Mouse (Mus musculus) neutrophil, adult 5-6 weeks (primary cell): ENCODE measurements around the gene Agfg1. TPM values are rescaled to one million over a fixed set of nuclear protein-coding genes. Genes with fewer than 3 reads are reported as not detected.
A peak's percentile ranks its signal among the peaks of the same experiment; 100 is the strongest.

Experiments used
- ATAC-seq: fragments of 151-379, 151-347 bp; 2 replicates; pipeline ENCODE4 v1.8.0; 2017; ENCODE audit warnings: mild to moderate bottlenecking, moderate TSS enrichment; ENCODE audit not compliant: insufficient number of reproducible peaks, poor library complexity, low FRiP score, severe bottlenecking; ENCODE audit errors: extremely low read depth
- total RNA-seq: library from RNA; stranded (forward); fragments of 200-1000 nt; gene quantifications from 2 replicates; pipeline ENCODE4 v1.2.3, GENCODE M21; 2017

Agfg1 gene
- total RNA-seq, 1 experiment from 2014 or later, result 59.5 TPM

DNA sequence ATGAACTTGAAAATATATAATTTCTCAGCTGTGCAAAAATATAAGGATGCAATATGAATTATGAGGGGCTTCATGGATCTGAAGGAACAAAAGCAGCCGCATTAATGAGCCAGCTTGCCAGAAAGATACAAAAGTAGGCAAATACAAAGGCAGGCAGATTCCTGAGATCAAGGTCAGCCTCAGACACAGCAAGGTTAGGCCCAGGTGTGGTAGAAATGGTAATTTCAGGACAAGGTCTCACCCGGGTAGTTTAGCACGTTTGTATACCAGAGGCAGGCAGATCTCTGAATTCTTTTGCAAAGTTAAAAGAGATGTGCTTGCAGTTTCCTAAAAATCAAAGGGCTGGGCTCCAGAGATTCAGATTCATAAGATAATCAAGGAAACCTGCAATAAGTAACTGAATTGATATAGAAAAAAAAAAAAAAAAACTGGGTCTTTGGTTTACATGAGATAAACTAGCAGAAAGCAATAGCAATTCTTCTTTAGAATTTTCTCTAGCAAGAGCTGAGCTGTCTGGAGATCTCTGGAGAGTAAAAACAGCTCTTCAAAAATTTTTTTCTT, 18.6 kb upstream of the Agfg1 start:
- no peak for ATAC-seq

DNA sequence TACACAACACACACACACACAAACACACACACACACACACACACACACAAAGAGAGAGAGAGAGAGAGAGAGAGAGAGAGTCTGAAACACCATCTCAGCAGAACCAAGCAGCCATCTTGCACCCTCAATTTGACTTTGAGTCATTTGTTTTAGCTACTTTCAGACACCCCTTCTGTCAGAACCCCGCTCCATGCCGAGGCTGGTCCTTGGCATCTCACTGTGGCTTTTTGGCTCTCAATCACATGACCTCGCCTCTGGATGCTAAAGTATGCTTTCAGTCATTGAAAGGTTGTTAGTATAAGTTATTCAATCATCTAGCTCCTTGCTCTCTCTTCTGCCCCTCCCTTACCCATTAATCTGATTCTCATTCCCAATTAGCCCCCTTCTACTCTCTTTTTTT, 17.4 kb upstream of the Agfg1 start:
- no peak for ATAC-seq

DNA sequence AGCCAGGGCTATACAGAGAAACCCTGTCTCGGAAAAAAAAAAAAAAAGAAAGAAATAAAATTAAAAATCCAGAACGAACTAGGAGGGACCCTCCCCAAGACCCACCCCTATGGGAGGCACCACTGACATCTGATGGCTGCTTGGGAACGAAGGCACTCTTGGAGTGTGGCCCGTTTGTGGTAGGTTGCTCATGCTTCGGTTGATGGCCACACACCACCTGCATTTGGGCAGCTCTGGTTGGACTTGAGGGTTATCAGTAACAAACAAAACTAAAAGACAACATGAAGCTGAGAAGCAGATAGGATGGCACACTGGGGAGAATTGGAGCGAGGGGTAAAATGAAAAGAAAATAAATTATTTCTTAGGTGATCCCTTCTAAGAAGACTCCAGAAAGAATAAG, 15.1 kb upstream of the Agfg1 start:
- no peak for ATAC-seq

DNA sequence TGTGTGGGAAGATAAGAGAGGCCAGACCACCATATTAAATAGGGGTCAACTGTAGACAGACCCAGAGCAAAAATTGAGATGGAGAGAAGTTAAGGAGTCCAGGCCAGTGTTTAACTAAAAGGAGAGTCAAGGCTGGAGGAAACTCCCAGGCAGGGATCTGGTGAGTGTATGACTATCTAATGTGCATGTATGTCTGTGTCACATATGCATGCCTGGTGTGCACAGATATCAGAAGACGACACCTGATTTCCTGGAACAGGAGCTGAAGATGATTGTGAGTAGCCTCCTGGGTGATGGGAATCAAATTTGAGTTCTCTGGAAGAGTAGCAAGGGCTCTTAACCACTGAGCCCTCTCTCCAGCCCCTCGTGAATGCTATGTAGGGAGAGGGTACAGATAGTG, 14.0 kb upstream of the Agfg1 start:
- ATAC-seq, result no peak

DNA sequence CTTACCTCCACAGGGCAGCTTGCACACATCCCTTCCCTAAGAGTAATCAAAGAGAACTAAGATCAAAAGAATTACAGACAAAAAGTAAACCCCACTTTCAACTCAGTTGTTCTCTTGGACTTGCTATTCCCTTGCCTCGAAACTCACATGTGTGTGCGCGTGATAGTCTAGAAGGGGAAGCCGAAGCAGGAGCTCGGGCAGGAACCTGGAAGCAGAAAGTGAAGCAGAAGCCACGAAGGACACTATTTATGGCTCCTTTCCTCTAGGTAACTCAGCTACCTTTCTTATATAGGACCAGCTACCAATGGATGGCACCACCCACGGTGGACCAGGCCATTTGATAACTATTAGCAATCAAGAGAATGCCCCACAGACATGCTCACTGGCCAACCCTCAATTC, 13.5 kb upstream of the Agfg1 start:
- ATAC-seq, result no peak

DNA sequence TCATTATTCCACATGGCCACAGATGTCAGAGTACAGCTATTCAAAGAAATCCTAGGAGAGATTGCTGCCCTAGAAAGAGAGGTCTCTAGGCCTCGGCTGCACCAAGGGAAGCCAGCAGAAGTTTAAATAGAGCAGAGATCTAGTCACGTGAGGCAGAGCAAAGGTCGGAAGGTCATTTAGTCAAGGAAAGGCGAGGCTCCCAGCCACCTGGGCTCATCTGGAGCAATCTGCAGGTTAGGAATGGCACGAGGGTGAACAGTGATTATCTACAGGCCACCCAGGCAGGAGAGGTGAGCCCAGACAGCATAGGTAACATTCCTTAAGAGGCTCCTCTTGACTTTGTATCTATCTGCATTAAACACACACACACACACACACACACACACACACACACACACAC, 12.4 kb upstream of the Agfg1 start:
- ATAC-seq, result no peak

DNA sequence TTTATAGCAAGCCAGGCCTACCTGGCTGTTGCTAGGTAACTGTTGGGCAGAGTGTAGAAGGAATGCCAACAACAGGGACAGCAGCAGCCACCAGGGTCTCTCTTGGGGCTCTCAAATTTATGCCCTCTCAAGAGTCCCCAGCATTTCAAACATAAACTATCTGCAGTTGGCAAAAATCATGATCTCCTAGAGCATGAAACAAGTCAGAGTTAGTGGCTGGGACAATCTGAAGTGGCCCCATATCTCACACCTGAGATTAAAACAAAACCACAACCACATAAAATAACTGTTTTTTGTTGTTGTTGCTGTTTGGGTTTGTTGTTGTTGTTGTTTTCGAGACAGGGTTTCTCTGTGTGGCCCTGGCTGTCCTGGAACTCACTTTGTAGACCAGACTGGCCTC, 8.5 kb upstream of the Agfg1 start:
- ATAC-seq, result no peak

DNA sequence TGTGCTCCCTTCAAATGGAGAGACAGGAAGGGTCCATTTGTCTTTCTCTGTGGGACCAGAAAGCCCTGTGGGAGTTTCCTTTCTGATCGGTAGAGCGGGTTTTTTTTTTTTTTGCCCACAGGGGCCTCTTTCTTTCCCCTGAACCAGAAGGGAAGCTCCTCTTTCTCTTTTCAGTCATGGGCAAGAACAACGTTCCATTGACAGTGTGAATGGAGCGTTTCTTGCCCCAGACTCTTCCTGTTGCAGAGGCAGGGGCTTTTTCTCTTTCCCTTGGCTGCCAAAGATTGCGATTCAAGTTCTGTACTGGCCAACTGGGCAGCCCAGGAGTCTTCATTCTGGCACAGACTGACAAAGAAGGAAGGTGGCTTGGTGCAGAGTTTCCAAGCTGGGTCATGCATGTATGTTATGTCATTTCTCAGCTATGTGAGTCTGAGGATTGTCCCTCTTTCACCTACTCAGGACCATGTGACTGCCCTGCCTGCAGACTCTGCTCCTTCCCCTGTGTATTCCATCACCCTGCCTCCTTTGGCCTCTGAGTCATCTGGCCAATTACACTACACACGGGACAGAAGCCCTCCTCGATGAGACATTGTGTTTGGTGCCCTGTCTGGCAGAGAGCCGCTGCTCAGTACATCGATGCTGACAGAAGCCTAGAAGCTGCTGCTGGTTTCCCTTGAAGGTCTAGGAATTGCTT, 7.6 kb upstream of the Agfg1 start:
- ATAC-seq, result no peak

DNA sequence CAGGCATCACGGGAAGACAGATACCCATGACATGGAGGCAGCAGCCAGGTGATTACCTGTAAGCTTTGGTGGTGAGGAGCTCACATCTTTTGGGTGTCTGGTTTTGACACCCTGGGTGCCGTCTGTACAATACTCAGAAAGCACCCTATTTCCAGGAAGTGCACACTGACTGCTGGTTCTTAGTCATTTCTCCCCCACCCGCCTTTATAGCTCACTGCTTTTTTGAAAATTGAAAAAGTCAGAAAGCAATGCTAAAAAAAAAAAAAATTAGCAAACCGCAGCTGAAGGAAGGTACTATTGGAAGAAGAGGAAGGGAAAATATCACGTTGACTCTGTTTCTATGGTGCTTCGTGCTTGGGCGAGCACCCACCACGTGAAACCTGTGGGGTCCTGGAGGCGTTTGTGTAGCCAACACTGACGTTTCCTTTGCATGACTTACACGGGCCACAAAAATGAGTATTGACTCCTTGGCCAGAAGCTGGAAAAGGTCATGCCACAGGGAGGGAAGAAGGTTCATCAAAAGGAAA, 6.7 kb upstream of the Agfg1 start:
- ATAC-seq, result peak; percentile 59

DNA sequence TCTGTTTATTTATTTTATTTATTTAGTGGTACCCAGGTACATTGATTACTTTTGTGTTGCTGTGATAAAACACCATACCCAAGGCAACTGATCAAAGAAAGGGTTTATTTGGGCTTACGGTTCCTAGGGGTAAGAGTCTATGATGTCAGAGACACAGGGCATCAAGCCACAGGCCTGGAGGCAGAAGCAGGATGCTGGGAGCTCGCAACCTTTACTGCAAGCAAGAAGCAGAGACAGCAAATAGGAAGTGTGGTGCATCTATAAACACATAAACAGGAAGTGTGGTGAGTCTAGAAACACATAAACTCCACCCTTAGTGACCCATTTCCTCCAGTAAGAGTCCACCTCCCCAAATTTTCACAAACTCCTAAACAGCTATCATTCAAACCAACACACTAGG, 5.8 kb upstream of the Agfg1 start:
- ATAC-seq, result no peak

DNA sequence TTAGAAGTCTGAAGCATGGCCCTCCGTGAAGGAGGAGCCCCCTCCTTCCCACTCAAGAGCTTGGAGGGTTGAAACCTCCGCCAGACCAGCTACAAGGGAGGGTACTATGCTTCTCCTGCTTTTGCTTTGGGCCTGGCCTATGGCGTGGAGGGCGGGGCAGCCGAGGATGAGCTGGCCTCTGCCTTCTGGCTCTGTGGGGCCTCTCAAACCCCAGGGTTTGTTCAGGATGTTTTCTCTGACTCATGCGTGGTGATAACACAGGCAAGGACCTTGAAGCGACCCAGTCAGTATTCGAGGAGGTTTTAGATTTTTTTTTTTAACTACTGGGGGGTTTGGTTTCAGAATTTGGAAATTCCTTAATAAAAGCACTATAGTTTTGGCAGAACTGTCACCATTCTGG, 4.7 kb upstream of the Agfg1 start:
- ATAC-seq, result no peak

DNA sequence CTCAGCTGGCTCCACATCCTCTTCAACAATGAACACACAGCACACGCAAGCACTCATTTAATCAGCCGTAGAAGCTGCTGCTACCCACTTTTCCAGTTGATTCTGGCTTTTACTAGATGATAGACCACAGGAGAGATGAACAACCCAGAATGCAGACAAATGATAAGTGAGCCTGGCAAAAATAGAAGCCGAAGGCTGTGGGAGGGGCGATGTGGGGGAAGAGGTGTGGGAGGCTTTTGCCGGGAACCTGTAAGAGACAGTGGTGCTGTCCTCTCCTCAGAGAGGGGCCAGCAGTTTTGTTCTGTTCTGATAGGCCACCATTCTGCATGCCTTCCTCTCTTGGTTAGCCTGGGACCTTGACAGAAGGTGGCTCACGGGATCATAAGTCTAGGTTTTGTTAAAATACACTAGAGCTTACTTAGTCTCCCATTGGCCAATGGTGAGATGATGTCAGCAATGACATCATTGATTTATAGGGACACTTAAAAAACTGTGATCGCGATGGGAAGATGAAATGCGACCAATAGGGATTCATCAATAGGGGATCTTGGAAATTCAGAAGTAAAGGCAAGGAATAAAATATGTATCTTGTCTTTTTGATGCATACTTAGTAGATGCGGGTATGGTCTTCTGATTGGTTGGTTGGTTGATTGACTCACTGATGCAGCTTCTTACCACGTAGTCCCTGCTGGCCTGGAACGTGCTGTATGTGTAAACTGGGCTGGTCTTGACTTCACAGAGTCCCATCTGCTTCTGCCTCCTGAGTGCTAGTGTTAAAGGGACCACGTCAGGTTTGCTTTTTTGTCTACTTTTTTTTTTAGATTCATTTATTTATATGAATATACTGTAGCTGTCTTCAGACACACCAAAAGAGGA, 2.7 kb upstream of the Agfg1 start:
- ATAC-seq, result no peak

DNA sequence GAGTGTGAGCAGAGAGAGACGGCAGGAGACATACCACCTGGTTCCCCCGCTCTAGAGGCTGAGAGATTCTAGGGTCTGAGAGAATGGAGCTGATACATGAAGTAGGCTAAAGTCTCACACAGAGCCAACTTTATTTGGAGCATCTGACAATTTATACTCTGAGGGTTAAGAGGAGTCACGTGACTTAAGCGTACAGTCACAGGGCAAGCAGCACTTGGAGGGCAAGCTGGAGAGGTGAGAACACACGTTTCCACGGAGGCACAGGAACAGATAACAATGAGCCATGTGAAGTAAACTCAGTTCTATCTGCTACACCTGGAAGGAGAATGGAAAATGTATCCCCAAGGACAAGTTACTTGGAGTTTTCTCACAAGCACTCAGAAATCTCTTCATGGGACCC, 1.7 kb upstream of the Agfg1 start:
- ATAC-seq, result no peak

DNA sequence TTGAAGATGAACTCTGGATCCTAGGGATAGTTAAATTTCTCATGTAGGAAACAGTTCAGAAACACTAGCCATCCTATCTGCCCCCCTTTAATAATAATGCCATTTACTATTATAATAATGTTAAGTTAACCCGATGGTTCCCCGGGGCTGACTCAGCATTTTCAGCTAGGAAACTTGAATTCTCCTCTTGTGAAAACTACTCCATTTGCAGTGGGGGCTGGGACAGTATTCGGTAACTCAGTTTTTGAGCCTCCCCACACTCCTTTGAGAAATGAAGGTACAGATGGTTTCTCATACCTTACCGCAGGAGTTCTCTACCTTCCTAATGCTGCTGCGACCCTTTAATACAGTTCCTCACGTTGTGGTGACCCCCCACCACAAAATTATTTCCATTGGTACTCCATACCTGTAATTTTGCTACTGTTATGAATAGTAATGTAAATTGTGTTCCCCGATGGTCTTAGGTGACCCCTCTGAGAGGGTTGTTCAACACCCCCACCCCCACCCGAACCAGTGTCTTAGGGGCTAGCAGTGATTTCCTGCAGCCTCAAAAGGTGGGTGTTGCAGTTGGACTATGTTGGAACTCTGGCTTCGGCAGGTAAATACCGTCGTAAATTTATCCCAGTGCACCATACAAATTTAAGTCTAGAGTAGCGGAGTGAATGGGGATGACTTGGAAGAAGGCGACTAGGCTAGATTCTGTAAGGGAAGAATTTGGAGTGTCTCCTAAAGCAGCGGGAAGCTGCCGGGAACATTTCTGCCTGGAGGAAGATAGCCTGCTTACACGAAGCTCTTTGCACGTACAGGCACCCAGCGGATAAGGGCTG, 601 bp upstream of the Agfg1 start:
- ATAC-seq, result no peak

DNA sequence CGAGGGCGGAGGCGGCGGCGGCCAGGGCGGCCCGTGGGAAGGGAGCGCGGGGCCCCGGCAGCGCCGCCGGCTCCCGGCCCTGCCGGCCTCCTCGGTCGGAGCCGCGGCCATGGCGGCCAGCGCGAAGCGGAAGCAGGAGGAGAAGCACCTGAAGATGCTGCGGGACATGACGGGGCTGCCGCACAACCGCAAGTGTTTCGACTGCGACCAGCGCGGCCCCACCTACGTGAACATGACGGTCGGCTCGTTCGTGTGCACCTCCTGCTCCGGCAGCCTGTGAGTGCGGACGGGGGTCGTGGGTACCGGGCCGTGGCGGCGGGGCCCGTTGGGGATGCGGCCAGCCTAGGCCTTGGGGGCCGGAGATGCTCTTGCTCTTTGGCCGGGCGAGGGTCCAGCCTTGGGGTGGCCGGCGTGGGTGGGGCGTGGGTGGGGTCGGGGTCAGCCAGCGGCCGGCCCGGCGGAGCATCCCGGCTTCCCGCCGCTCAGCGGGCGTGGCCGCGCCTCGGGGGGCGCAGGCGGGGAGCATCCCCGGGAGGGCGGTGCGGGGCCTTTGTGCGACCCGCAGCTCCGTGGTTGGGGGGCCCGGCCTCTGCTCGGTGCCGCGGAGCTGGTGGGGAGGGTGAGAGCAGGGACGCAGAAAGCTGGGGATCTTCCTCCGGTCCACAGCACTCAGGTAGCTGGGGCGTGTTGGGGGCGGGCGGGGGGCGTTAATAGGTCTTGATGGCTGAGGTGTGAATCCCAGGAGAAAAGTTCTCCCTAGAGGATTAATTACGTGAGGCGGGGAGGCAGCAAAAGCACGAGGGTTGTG, 535 bp downstream of the Agfg1 start:
- ATAC-seq, result peak; percentile 25; the same call in 1 of the 2 replicates

DNA sequence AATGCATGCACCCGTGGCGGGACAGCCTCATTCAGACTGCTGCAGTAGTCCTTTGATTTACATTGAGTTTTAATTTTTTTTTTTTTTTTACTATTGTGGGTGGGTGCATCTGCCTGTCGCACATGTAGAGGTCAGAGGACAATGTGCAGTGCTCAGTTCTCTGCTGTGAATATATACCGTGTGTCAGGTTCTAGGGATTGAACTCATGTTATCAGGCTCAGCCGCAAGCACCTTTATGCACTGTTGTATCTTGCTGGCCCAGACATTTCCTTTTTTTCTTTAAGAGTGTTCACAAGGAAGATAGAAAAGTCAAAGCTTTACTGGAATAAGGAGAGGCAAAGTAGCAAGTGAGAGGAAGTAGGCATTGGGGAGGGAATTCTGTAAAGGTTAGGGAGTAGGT, 16.4 kb downstream of the Agfg1 start:
- ATAC-seq, result no peak

DNA sequence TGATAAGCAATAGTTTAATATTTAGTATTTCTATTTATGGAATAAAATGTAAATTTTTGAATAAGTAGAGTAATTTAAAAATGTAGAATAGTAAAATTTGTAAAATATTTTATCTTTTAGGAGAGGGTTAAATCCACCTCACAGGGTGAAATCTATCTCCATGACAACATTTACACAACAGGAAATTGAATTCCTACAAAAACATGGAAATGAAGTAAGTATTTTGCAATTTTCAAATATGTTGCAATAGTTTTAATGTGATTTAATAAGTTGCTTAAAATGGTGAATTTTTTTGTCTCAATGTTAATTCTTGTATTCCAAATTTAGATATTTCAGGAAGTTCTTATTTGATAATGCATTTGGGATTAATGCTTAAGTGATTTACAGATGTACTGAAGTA, 19.0 kb downstream of the Agfg1 start:
- ATAC-seq, result no peak

DNA sequence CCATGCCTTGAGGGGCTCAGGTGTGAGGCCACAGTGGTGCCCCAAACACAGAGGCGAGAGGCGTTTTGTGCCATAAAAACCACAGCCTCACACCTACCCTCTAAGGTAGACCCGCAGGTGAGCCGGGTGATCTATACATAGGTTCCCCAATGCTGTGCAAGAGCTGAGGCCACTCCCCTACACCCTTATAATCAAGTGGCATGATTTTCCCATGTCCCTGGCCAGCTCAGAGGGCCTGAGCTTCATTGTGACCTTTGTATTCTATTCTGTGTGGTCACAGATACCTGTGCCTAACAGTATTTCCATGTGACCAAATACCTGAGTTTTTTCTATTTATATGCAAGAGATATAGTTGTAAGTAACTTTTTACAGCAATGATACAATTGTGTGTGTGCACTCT, 21.1 kb downstream of the Agfg1 start:
- ATAC-seq, result no peak
